Mouse (Mus musculus): Measurements from ENCODE around the gene Gm21828. TPM values are rescaled to one million over a fixed set of nuclear protein-coding genes. Genes with fewer than 3 reads are reported as not detected.
"Not testable (repeated sequence)": the region's sequence is repeated elsewhere in the genome, so short reads cannot be mapped to it uniquely, and the experiment has no call there.

Gene Gm21828
- not detected in 2 replicates for total RNA-seq (2015)
- total RNA-seq (2017) = not detected in 2 replicates

- ATAC-seq (ENCODE audit: poor library complexity, severe bottlenecking) = not testable (repeated sequence)
Observed at GRCm38 (mm10) chrY:13223828-13224227, at the start of gene Gm21828. Gene Gm21828 (minus strand): TSS chrY:13223928.

GRCm38 (mm10) chrY:13252091-13252490, 28.4 kb upstream of the Gm21828 start, which contains the start of the genes Gm21440 and Gm21454:
Gene Gm21440 (plus strand): TSS chrY:13252391.
Gene Gm21454 (plus strand): TSS chrY:13252442.
- not testable (repeated sequence) for ATAC-seq (ENCODE audit: poor library complexity, severe bottlenecking)

Other genes starting within 250 kb of the Gm21828 start
- gene Gm20807, start 181.0 kb downstream of the Gm21828 start, total RNA-seq (2015) = not detected in 2 replicates
- not detected in 2 replicates for gene Gm20807, start 181.0 kb downstream of the Gm21828 start, total RNA-seq (2017)
- gene Gm21891, start 90.4 kb downstream of the Gm21828 start, total RNA-seq (2015) = not detected in 2 replicates
- gene Gm21891, start 90.4 kb downstream of the Gm21828 start, total RNA-seq (2017) = not detected in 2 replicates
- gene Gm21425, start 62.0 kb downstream of the Gm21828 start, total RNA-seq (2015) = not detected in 2 replicates
- not detected in 2 replicates for gene Gm21425, start 62.0 kb downstream of the Gm21828 start, total RNA-seq (2017)
- gene Gm21440, start 28.5 kb upstream of the Gm21828 start, total RNA-seq (2015) = not detected in 2 replicates
- gene Gm21440, start 28.5 kb upstream of the Gm21828 start, total RNA-seq (2017) = not detected in 2 replicates
- not detected in 2 replicates for gene Gm21454, start 28.5 kb upstream of the Gm21828 start, total RNA-seq (2015)
- not detected in 2 replicates for gene Gm21454, start 28.5 kb upstream of the Gm21828 start, total RNA-seq (2017)
- gene Gm21725, start 125.1 kb upstream of the Gm21828 start, total RNA-seq (2015) = not detected in 2 replicates
- not detected in 2 replicates for gene Gm21725, start 125.1 kb upstream of the Gm21828 start, total RNA-seq (2017)
- not detected in 2 replicates for gene Gm21866, start 241.7 kb upstream of the Gm21828 start, total RNA-seq (2015)
- not detected in 2 replicates for gene Gm21866, start 241.7 kb upstream of the Gm21828 start, total RNA-seq (2017)